Mouse (Mus musculus): Measurements from ENCODE around the gene Prr18.
"Not testable (repeated sequence)": the region's sequence is repeated elsewhere in the genome, so short reads cannot be mapped to it uniquely, and the experiment has no call there.

The Prr18 gene

GRCm38 (mm10) chr17:8337159-8337558 is at the start of gene Prr18:
TSS of gene Prr18 (plus strand) at chr17:8337459.
- DNase-seq (ENCODE audit: low spot score), result not testable (repeated sequence)

- no peak for DNase-seq (ENCODE audit: low spot score)
Measured at GRCm38 (mm10) chr17:8289993-8290679, 47.1 kb upstream of the Prr18 start.

GRCm38 (mm10) chr17:8290736-8291135 is 46.5 kb upstream of the Prr18 start:
- no peak for DNase-seq (ENCODE audit: low spot score)

- no peak for DNase-seq (ENCODE audit: low spot score)
Measured at GRCm38 (mm10) chr17:8295825-8296224, 41.4 kb upstream of the Prr18 start.

GRCm38 (mm10) chr17:8296313-8296844 is 40.9 kb upstream of the Prr18 start:
- no peak for DNase-seq (ENCODE audit: low spot score)

GRCm38 (mm10) chr17:8297746-8298145 is 39.5 kb upstream of the Prr18 start:
- no peak for DNase-seq (ENCODE audit: low spot score)

- DNase-seq (ENCODE audit: low spot score), result no peak
Measured at GRCm38 (mm10) chr17:8298281-8298680, 39.0 kb upstream of the Prr18 start.

GRCm38 (mm10) chr17:8299524-8299923 is 37.7 kb upstream of the Prr18 start:
- no peak for DNase-seq (ENCODE audit: low spot score)

GRCm38 (mm10) chr17:8301515-8301914 is 35.7 kb upstream of the Prr18 start:
- DNase-seq (ENCODE audit: low spot score), result no peak

- no peak for DNase-seq (ENCODE audit: low spot score)
Measured at GRCm38 (mm10) chr17:8302772-8303438, 34.4 kb upstream of the Prr18 start.

- DNase-seq (ENCODE audit: low spot score), result no peak
Measured at GRCm38 (mm10) chr17:8303671-8304070, 33.6 kb upstream of the Prr18 start.

GRCm38 (mm10) chr17:8305801-8306200 is 31.5 kb upstream of the Prr18 start:
- DNase-seq (ENCODE audit: low spot score), result no peak

- peak; percentile 94 for DNase-seq (ENCODE audit: low spot score)
Measured at GRCm38 (mm10) chr17:8310838-8311614, 26.2 kb upstream of the Prr18 start, which contains the start of gene Sft2d1. TSS of gene Sft2d1 (plus strand) at chr17:8311102.

GRCm38 (mm10) chr17:8311751-8312150 is 25.5 kb upstream of the Prr18 start:
- DNase-seq (ENCODE audit: low spot score), result no peak

GRCm38 (mm10) chr17:8313976-8314375 is 23.3 kb upstream of the Prr18 start:
- no peak for DNase-seq (ENCODE audit: low spot score)

GRCm38 (mm10) chr17:8316251-8316650 is 21.0 kb upstream of the Prr18 start:
- DNase-seq (ENCODE audit: low spot score), result no peak

- DNase-seq (ENCODE audit: low spot score), result not testable (repeated sequence)
Measured at GRCm38 (mm10) chr17:8326877-8327276, 10.4 kb upstream of the Prr18 start.

GRCm38 (mm10) chr17:8328511-8329174 is 8.6 kb upstream of the Prr18 start:
- DNase-seq (ENCODE audit: low spot score), result no peak

- DNase-seq (ENCODE audit: low spot score), result no peak
Measured at GRCm38 (mm10) chr17:8330602-8331001, 6.7 kb upstream of the Prr18 start.

- no peak for DNase-seq (ENCODE audit: low spot score)
Measured at GRCm38 (mm10) chr17:8339666-8340374, 2.6 kb downstream of the Prr18 start.

Measured in ovary, postnatal 36 days (tissue).